Mouse (Mus musculus) effector memory CD4-positive, alpha-beta T cell, adult 7 months (primary cell): ENCODE measurements around the gene Gm3233. TPM values are rescaled to one million over a fixed set of nuclear protein-coding genes. Genes with fewer than 3 reads are reported as not detected.

ENCODE experiments used
- polyA plus RNA-seq: library from polyadenylated mRNA; unstranded; fragments of 100-300 nt; shearing (Covaris generic); gene quantifications from one replicate; pipeline ENCODE4 v1.2.1, GENCODE M21; 2017

Gene Gm3233
- polyA plus RNA-seq, result not detected

GRCm38 (mm10) chr10:77759582-77759981 lies at the start of gene Gm3233:
Gene Gm3233 (minus strand): TSS chr10:77759682.

GRCm38 (mm10) chr10:77798921-77799508 lies 39.5 kb upstream of the Gm3233 start, which contains the start of gene Gm19668:
Gene Gm19668 (minus strand): TSS chr10:77799133.

GRCm38 (mm10) chr10:77794976-77795375 lies 35.5 kb upstream of the Gm3233 start, which contains the start of gene Gm9639:
Gene Gm9639 (minus strand): TSS chr10:77795076.

GRCm38 (mm10) chr10:77787876-77788275 lies 28.4 kb upstream of the Gm3233 start, which contains the start of gene Gm7137:
Gene Gm7137 (minus strand): TSS chr10:77788200.

GRCm38 (mm10) chr10:77782442-77782841 lies 23.0 kb upstream of the Gm3233 start, which contains the start of gene Gm3250:
Gene Gm3250 (minus strand): TSS chr10:77782542.

GRCm38 (mm10) chr10:77776844-77777243 lies 17.4 kb upstream of the Gm3233 start, which contains the start of gene Gm7138:
Gene Gm7138 (minus strand): TSS chr10:77776944.

GRCm38 (mm10) chr10:77771225-77771624 lies 11.7 kb upstream of the Gm3233 start, which contains the start of gene Gm3238:
Gene Gm3238 (minus strand): TSS chr10:77771325.

GRCm38 (mm10) chr10:77751254-77751653 lies 8.2 kb downstream of the Gm3233 start, which contains the start of gene Gm9736:
Gene Gm9736 (minus strand): TSS chr10:77751354.

GRCm38 (mm10) chr10:77741924-77742688 lies 17.4 kb downstream of the Gm3233 start, which contains the start of gene Gm18596:
Gene Gm18596 (minus strand): TSS chr10:77742638.

GRCm38 (mm10) chr10:77726186-77726585 lies 33.3 kb downstream of the Gm3233 start, which contains the start of gene Gm10100:
Gene Gm10100 (plus strand): TSS chr10:77726486.

GRCm38 (mm10) chr10:77720299-77720698 lies 39.2 kb downstream of the Gm3233 start, which contains the start of gene Krtap12-1:
Gene Krtap12-1 (plus strand): TSS chr10:77720599.

GRCm38 (mm10) chr10:77715507-77715906 lies 44.0 kb downstream of the Gm3233 start, which contains the start of gene Gm10142:
Gene Gm10142 (plus strand): TSS chr10:77715807.

GRCm38 (mm10) chr10:77711157-77711556 lies 48.3 kb downstream of the Gm3233 start, which contains the start of gene Gm10024:
Gene Gm10024 (plus strand): TSS chr10:77711457.

Other genes with a start within 250 kb of the Gm3233 start
- gene Fam207a, start 243.9 kb downstream of the Gm3233 start, polyA plus RNA-seq, result 27.1 TPM
- gene Itgb2, start 229.4 kb downstream of the Gm3233 start, polyA plus RNA-seq, result 617 TPM
- 91.7 TPM for gene Pttg1ip, start 178.0 kb downstream of the Gm3233 start, polyA plus RNA-seq
- 96.7 TPM for gene Sumo3, start 153.6 kb downstream of the Gm3233 start, polyA plus RNA-seq
- not detected for gene Gm49325, start 153.5 kb downstream of the Gm3233 start, polyA plus RNA-seq
- gene Ube2g2, start 137.4 kb downstream of the Gm3233 start, polyA plus RNA-seq, result 65.3 TPM
- gene Tspear, start 73.1 kb downstream of the Gm3233 start, polyA plus RNA-seq, result 0.37 TPM
- gene Gm19402, start 68.9 kb downstream of the Gm3233 start, polyA plus RNA-seq, result not detected
- gene Gm9508, start 62.4 kb downstream of the Gm3233 start, polyA plus RNA-seq, result not detected
- not detected for gene Gm10272, start 53.1 kb downstream of the Gm3233 start, polyA plus RNA-seq
- not detected for gene Gm10024, start 48.2 kb downstream of the Gm3233 start, polyA plus RNA-seq
- not detected for gene Gm10142, start 43.9 kb downstream of the Gm3233 start, polyA plus RNA-seq
- gene Krtap12-1, start 39.1 kb downstream of the Gm3233 start, polyA plus RNA-seq, result not detected
- not detected for gene Gm10100, start 33.2 kb downstream of the Gm3233 start, polyA plus RNA-seq
- not detected for gene Gm18596, start 17.0 kb downstream of the Gm3233 start, polyA plus RNA-seq
- gene Gm9736, start 8.3 kb downstream of the Gm3233 start, polyA plus RNA-seq, result not detected
- gene Gm3238, start 11.6 kb upstream of the Gm3233 start, polyA plus RNA-seq, result not detected
- not detected for gene Gm7138, start 17.3 kb upstream of the Gm3233 start, polyA plus RNA-seq
- gene Gm3250, start 22.9 kb upstream of the Gm3233 start, polyA plus RNA-seq, result not detected
- not detected for gene Gm7137, start 28.5 kb upstream of the Gm3233 start, polyA plus RNA-seq
- not detected for gene Gm9639, start 35.4 kb upstream of the Gm3233 start, polyA plus RNA-seq
- gene Gm19668, start 39.5 kb upstream of the Gm3233 start, polyA plus RNA-seq, result not detected
- gene Gm9507, start 52.2 kb upstream of the Gm3233 start, polyA plus RNA-seq, result not detected
- not detected for gene Gm2696, start 55.0 kb upstream of the Gm3233 start, polyA plus RNA-seq
- gene Krtap10-4, start 67.4 kb upstream of the Gm3233 start, polyA plus RNA-seq, result not detected
- not detected for gene Krtap10-10, start 76.3 kb upstream of the Gm3233 start, polyA plus RNA-seq
- not detected for gene Gm36176, start 87.1 kb upstream of the Gm3233 start, polyA plus RNA-seq
- not detected for gene Gm10318, start 93.2 kb upstream of the Gm3233 start, polyA plus RNA-seq
- gene Gm3285, start 102.3 kb upstream of the Gm3233 start, polyA plus RNA-seq, result not detected
- gene Lrrc3, start 142.9 kb upstream of the Gm3233 start, polyA plus RNA-seq, result 0.32 TPM
- 1.1 TPM for gene Trpm2, start 210.9 kb upstream of the Gm3233 start, polyA plus RNA-seq
- 11.6 TPM for gene 1810043G02Rik, start 218.8 kb upstream of the Gm3233 start, polyA plus RNA-seq